Mouse (Mus musculus): Measurements from ENCODE around the gene Dcaf10. TPM values are rescaled to one million over a fixed set of nuclear protein-coding genes. Genes with fewer than 3 reads are reported as not detected.
A peak's percentile ranks its signal among the peaks of the same experiment; 100 is the strongest.

Dcaf10 gene
- total RNA-seq, 2 experiments from 2014 or later = 16.4 to 16.9 TPM

DNA sequence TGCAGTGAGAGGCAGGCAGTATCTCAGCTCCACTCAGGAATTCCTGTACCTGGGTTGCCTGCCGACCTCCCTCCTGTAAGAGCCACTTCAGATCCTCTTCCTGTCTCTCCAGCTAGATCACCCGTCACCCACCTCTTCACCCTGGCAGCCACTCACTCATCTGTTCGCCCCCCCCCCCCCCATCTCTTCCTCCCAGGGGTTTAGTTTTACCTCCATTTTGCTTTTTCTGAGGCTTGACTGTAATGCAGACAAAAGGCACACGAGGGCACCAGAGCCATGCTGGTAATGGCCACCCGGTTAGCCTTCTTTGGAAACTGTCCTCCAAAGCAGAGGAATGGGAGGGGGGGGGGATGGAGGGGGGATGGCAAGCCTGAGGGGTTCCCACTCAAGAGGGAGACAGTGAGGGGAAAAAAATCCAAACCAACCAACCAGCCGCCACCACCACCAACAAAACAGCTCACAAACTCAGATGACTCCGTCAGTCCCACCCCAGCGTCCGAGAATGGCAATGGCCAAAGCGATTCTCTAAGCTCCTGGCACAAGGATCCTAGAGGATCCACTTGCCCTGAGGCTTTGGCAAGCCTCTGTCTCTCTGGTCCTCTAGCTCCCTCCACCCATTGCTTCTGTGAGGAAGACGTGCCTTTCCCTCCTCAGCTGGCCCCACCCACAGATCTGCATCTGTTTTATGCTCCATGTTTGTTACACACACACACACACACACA is 76.5 kb downstream of the Dcaf10 start:
- peak in 1 of 2 experiments; percentile 69 for DNase-seq (ENCODE audit: low spot score in 2 of 2)

DNA sequence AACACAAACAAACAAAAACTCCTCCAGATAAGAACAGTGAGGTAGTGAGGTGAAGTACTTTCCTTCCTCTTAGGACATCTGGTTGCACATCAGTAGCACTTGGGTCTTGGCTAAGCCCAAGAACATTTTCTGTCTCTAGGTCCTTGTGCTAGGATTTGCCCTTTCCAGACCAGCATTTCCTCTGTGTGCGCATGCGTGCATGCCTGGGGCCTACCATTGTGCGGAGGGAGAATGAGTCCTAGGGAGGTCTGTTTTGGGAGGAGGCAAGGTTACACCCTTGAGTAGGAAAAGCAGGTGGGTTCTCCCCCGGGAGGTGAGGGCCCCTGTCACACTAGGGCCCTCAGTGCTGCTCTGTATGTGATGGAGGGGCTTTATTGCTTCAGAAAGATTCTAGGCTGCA is 77.2 kb downstream of the Dcaf10 start:
- no peak for DNase-seq (ENCODE audit: low spot score in 2 of 2)

DNA sequence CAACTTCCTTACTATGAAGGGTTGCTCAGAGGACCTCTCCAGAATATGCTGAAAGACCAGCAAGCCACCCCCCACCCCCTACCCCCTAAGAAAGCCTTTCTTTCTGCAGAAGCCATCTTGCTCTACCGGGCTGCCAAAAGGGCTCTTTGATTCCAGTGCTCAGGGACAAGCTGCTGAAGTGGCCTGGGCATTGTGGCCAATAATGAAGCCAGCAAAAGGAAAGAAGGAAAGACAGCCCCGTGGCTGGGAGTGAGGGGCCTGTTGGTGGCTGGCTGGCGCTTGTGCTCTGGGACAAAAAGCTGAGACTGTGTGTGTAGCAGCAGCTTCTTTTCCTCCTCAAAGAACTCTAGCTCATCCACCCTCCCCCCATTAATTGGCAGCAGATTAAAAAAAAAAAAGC is 78.8 kb downstream of the Dcaf10 start:
- DNase-seq (ENCODE audit: low spot score in 2 of 2) = no peak

DNA sequence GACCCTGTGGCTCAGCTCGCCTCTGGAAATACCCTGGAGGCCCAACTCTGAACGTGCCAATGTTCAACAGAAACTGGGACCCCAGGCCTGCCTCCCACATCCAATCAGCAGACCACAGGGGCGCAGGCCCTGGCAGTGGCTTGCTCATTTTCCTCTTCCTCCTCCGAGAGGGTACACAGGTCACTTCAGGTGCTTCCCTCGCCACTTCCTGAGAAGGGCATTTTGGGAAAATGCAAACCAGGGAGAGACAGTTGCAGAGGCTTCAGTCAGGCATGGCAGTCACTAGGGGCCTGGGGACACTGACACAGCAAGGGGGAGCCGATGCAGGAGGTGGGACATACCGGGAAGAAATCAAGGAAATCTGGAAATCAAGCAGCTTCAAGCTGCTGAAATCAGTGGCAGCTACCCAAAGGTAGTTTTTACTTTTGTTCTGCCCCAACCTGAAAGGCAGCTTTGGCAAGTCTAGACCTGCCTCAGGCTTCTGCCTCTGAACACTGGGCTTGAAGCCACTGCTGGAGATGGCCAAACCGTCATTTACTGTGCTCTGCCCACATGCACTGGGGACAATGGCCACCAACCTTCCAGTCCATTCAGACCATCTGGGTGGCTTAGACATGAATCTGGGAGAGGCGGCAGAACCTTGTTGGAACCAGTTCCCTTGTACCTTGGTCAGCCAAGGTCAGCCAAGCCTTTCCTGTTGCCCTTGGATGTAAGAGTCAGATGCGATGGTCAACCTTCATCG is 79.8 kb downstream of the Dcaf10 start:
- DNase-seq (ENCODE audit: low spot score in 2 of 2) = no peak

DNA sequence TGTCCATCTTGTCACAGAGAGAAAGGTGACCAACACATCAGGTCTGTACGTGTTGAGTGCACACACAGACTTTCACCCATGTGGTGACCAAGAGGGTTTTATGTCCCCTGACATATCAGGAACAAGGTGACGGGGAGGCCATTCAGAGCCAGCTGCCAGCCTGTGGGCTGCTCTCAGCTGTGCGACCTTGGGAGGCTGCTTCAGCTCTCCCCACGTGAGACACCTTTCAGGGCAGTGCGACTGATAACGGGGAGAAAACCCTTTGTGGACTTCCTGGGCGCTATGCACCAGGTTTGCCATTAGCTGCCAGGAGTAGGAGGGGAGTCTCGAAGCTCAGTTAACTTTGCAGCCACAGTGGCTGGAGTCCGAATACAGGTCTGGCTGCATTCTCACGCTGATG is 80.7 kb downstream of the Dcaf10 start:
- no peak for DNase-seq (ENCODE audit: low spot score in 2 of 2)

DNA sequence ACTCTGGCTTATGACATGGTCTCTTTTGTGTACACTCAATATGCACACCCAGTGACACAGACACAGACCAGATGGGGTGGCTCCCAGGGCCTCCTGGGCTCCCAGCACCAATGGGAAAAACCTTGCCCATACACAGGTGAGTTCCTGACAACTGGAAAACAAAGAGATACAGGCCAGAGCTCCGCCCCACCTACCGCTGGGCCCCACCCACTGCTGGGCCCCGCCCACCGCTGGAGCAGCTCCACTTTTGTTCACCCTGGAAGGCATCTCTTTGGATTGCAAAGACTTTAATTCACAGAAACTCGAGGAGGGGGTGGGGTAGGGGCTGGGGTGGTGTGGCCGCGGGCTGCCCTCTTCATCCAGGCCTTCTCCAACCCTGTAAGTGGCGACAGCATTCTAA is 81.5 kb downstream of the Dcaf10 start:
- DNase-seq (ENCODE audit: low spot score in 2 of 2) = no peak

DNA sequence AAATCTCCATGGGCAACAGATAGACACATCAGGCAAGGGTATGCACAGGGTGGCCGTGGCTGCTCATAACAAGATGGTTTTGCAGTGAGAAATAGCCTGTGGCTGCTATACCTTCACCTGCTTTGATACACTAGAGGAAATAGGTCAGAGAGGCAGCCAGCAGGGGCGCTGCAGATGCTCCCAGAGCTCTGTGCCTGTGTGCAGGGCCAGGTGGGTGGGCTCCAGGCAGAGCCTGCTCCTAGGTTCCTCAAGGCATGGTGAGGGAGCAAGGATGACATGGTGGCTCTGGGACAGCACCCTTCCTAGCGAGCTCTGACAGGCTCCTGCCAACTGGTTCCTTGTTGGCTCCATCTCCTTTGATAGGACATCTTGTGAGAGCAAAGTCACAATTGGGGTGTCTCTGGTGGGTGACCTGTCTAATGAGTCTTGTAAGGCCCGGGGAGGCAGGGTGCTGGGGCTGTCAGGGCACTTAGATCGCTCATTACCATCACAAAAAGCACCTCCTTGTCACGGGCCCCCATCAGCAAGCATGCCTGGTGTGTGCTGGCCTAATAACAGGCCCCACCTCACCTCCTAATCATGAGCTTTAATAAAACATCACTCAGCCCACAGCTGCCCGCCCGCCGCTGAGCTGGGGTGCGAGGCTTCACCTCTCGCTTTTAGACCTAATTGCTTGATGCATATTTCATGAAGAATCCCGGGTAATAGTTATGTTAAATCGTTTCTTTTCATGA is 85.0 kb downstream of the Dcaf10 start:
- DNase-seq (ENCODE audit: low spot score in 2 of 2) = no peak

Small RNA genes lying within 50 kb of the gene (microRNA-seq; reads per million reads assigned to microRNA genes)
- 0 reads per million in 2 experiments for gene Gm25692

Other genes with a start within 250 kb of the Dcaf10 start
- gene Tomm5, start 234.0 kb upstream of the Dcaf10 start, total RNA-seq (2021) = 10 to 100 TPM; 65.4 to 66.6 TPM
- 10 to 100 TPM; 16.4 to 21.7 TPM for gene Frmpd1, start 157.2 kb upstream of the Dcaf10 start, total RNA-seq (2021)
- gene Trmt10b, start 45.0 kb upstream of the Dcaf10 start, total RNA-seq (2021) = 10 to 100 TPM; 15.6 to 15.9 TPM
- 10 to 100 TPM; 14.6 to 18.0 TPM for gene Exosc3, start 631 bp downstream of the Dcaf10 start, total RNA-seq (2021)
- 100 to 1,000 TPM; 131 to 133 TPM for gene Slc25a51, start 66.7 kb downstream of the Dcaf10 start, total RNA-seq (2021)
- gene Shb, start 190.4 kb downstream of the Dcaf10 start, total RNA-seq (2021) = 10 to 100 TPM; 13.2 to 16.5 TPM

All from layer of hippocampus, adult 18-20 months (tissue).